Mouse (Mus musculus) MEL (cell line): ENCODE data around the gene Cd101.

ENCODE experiments used
- CHD2 ChIP-seq: IDR thresholded peaks from 2 replicates; pipeline ENCODE4 v1.6.1; 2011; ENCODE audit warnings: low read length, improper control_type of control experiment
- CTCF ChIP-seq, 3 experiments: IDR thresholded peaks in 2 of 3; conservative IDR thresholded peaks in 1 of 3; 2 replicates each; pipeline ENCODE4 v1.5.1; 2011 to 2012; ENCODE audit warnings: low read length in 3 of 3, low read depth in 2 of 3, mild to moderate bottlenecking in 2 of 3, improper control_type of control experiment in 1 of 3, inconsistent platforms in 1 of 3, mixed read lengths in 1 of 3, moderate library complexity in 1 of 3; ENCODE audit not compliant: control insufficient read depth in 1 of 3, insufficient read depth in 1 of 3, poor library complexity in 1 of 3, severe bottlenecking in 1 of 3
- EP300 ChIP-seq, 2 experiments: IDR thresholded peaks; 2 replicates each; pipeline ENCODE4 v1.6.1; 2011; ENCODE audit warnings: improper control_type of control experiment in 2 of 2, low read length in 2 of 2, low read depth in 1 of 2, mild to moderate bottlenecking in 1 of 2
- GATA1 ChIP-seq: IDR thresholded peaks from 2 replicates; pipeline ENCODE4 v1.6.1; 2011; ENCODE audit warnings: low read depth, low read length, improper control_type of control experiment
- MEF2A ChIP-seq: IDR thresholded peaks from 2 replicates; pipeline ENCODE4 v1.6.1; 2014; ENCODE audit warnings: low read depth, mild to moderate bottlenecking, inconsistent platforms, low read length, improper control_type of control experiment; ENCODE audit not compliant: poor library complexity, insufficient replicate concordance, severe bottlenecking; ENCODE audit errors: extremely low read depth
- POLR2A ChIP-seq, 2 experiments: IDR thresholded peaks; 2 replicates each; pipeline ENCODE4 v1.6.1; 2011 to 2012; ENCODE audit warnings: low read length in 2 of 2, mild to moderate bottlenecking in 2 of 2, control low read depth in 1 of 2, improper control_type of control experiment in 1 of 2, low read depth in 1 of 2, moderate library complexity in 1 of 2; ENCODE audit not compliant: control insufficient read depth in 1 of 2, insufficient read depth in 1 of 2, poor library complexity in 1 of 2
- POLR2AphosphoS5 ChIP-seq: IDR thresholded peaks from 2 replicates; pipeline ENCODE4 v1.6.1; 2012; ENCODE audit warnings: low read depth, borderline replicate concordance, mild to moderate bottlenecking, inconsistent platforms, low read length, moderate library complexity, mixed read lengths
- RAD21 ChIP-seq: IDR thresholded peaks from 2 replicates; pipeline ENCODE4 v1.6.1; 2011; ENCODE audit warnings: mild to moderate bottlenecking, low read depth, low read length, improper control_type of control experiment
- UBTF ChIP-seq: IDR thresholded peaks from 2 replicates; pipeline ENCODE4 v1.6.1; 2012; ENCODE audit warnings: low read depth, mild to moderate bottlenecking, inconsistent platforms, low read length, improper control_type of control experiment, moderate library complexity, borderline replicate concordance; ENCODE audit not compliant: insufficient read depth
- ZC3H11A ChIP-seq: IDR thresholded peaks from 2 replicates; pipeline ENCODE4 v1.6.1; 2012; ENCODE audit warnings: low read depth, mild to moderate bottlenecking, inconsistent platforms, low read length, improper control_type of control experiment
- ZMIZ1 ChIP-seq: IDR thresholded peaks from 2 replicates; pipeline ENCODE4 v1.6.1; 2012; ENCODE audit warnings: low read depth, mild to moderate bottlenecking, inconsistent platforms, low read length, improper control_type of control experiment, moderate library complexity

DNA sequence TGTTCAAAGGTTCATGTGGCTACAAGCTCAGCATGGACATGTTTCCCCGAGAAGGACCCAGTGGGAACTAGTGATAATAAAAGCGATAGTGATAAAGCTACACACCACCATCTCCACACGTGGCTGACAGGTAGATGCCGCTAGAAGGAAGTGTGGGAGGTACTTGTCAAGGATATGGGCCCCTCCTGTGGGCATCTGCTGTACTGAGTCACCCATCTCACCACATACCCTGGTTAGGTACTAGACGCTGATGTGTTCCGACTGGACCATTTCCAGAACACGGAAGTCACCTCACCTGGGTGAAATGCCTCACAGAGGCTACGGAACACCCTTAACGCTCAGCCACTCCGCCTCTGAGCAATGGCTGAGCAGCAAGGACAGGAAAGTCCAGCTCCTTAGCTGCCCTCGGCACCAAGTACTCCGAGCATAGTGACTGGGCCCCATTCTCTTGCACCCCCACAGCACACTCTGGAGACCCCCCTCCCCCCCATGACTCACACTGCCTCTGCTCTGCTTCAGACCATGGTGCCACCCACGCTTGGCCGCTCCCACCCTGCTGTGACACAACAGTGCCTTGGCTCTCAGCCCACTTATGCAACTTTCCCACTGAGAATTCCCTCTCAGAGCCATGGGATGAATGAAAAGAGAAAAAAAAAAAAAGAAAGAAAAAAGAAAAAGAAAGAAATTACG lies 18.4 kb upstream of the Cd101 start:
- TF ChIP-seq GATA1: no peak
- no peak for TF ChIP-seq ZMIZ1
- no peak for TF ChIP-seq ZC3H11A
- TF ChIP-seq RAD21: no peak
- TF ChIP-seq UBTF: no peak
- TF ChIP-seq CTCF (IDR thresholded peaks at IDR 0.05 in 2 of 3, conservative IDR thresholded peaks at IDR 0.05 in 1 of 3; ENCODE audit: control insufficient read depth in 1 of 3, insufficient read depth in 1 of 3, low read depth in 2 of 3, low read length in 3 of 3, poor library complexity in 1 of 3, severe bottlenecking in 1 of 3): no peak
- TF ChIP-seq EP300 (IDR thresholded peaks at IDR 0.05; ENCODE audit: low read depth in 1 of 2, low read length in 2 of 2): no peak
- TF ChIP-seq MEF2A: no peak
- no peak for TF ChIP-seq CHD2
- TF ChIP-seq POLR2A (IDR thresholded peaks at IDR 0.05; ENCODE audit: control insufficient read depth in 1 of 2, insufficient read depth in 1 of 2, low read depth in 1 of 2, low read length in 2 of 2, poor library complexity in 1 of 2): no peak
- TF ChIP-seq POLR2AphosphoS5: no peak
